Mouse (Mus musculus) bone marrow macrophage, adult 2 months (primary cell): Measurements from ENCODE around the gene Copg1.

Experiments
- CTCF ChIP-seq: IDR thresholded peaks from 2 replicates; pipeline ENCODE4 v1.5.1; 2012; ENCODE audit warnings: low read depth, mild to moderate bottlenecking, low read length, moderate library complexity
- POLR2A ChIP-seq: IDR thresholded peaks from 2 replicates; pipeline ENCODE4 v1.6.1; 2012; ENCODE audit warnings: mild to moderate bottlenecking, low read depth, low read length, borderline replicate concordance

DNA sequence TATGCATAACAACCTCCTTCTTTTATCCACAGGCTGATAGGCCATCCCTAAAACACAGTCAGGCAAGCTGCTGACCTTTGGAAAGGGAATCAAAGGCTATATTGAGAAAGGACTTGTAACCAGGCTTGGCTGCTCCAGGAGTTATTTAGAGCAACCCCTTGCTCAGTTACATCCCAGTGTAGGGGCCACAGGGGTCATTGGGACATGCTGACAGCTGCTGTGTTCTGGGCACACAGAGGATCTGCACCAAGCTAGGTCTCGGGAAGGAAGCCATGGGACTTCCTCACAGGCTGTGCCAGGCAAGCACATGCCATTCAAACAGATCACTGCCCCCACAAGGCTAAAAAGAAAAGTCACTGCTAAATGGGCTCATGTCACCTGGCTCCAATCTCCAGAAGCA, 14.5 kb upstream of the Copg1 start:
- TF ChIP-seq POLR2A (no peak), CTCF (no peak)
